Mouse (Mus musculus) left cerebral cortex, adult 6 months (tissue): ENCODE data around the gene Tpbgl. TPM values are rescaled to one million over a fixed set of nuclear protein-coding genes. Genes with fewer than 3 reads are reported as not detected.

Source experiments
- long read RNA-seq, 2 experiments: library from polyadenylated mRNA; unstranded; transcript quantifications; one replicate each; pipeline ENCODE4 v2.0.0; 2019 to 2020
- polyA plus RNA-seq: library from polyadenylated mRNA; unstranded; fragments of <200 nt; fragmentation: Nextera tagmentation; gene quantifications from 2 replicates; pipeline ENCODE4 v1.2.3, GENCODE M21; 2021

Gene Tpbgl
- polyA plus RNA-seq: 1.2 and 3.1 TPM in 2 replicates
- long read RNA-seq, experiment 1, transcript Tpbgl-201 (1 exons, 3,022 nt): major isoform, 5 of 5 reads
- long read RNA-seq, experiment 1, partial matches to known transcripts: 0 of 5 reads
- long read RNA-seq, experiment 1, other reads (novel, unspliced or antisense): 0 of 5 reads
- long read RNA-seq, experiment 2, partial matches to known transcripts: 0 of 1 reads
- long read RNA-seq, experiment 2, other reads (novel, unspliced or antisense): 0 of 1 reads

DNA sequence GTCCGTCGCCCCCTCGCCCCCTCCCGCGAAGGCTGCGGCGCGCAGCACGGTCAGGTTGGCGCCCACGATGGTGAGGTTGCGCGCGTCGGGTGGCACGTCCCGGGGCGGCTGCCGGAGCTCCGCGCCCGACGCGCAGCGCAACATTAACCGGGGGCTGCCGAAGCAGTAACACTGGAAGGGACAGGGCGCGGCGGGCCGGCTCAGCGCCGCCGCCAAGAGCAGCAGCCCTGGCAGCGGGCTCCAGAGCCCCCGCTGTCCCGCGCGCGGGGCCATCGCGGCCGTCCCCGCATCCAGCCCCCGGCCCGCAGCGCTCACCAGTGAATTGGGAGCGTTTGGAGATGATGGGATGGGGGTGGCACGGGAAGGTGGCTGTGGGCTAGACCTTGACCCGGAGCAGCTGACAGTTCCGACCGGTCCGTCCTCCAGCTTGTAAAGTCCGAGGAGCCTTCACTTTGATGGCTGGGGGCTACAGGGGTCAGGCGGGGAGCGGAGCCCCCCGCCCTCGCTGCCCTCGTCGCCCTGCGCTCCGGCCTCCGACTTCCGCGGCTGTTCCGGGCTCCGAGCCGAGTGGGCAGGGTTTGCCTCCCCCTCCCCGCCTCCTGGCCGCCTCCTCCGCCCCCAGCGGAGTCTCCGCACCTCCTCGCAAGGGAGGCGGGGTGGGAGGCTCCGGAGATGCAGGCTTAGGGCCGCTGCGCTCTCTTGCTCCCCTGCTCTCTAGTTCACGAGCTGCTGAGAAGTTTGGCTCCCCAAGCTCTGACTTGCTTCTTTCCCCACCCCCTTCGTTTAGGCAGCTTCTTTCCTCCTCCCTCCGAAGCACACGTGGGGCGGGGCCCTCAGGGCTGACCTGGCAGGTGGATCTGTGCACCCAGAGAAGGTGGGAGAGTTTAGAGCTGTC lies at the start of gene Tpbgl:
Gene Tpbgl (minus strand): TSS at position 728 of the 895 bp plus-strand sequence.

Other genes starting within 250 kb of the Tpbgl start
- gene Gdpd5, start 245.7 kb downstream of the Tpbgl start, polyA plus RNA-seq: 12.7 and 13.6 TPM in 2 replicates
- gene Klhl35, start 161.1 kb downstream of the Tpbgl start, polyA plus RNA-seq: 0.51 and 2.3 TPM in 2 replicates
- 753 and 1,017 TPM in 2 replicates for gene Rps3, start 143.4 kb downstream of the Tpbgl start, polyA plus RNA-seq
- 16.9 and 17.7 TPM in 2 replicates for gene Arrb1, start 91.6 kb downstream of the Tpbgl start, polyA plus RNA-seq
- gene Slco2b1, start 84.2 kb upstream of the Tpbgl start, polyA plus RNA-seq: 3.5 and 4.2 TPM in 2 replicates
- not detected in 2 replicates for gene Olfr520, start 103.2 kb upstream of the Tpbgl start, polyA plus RNA-seq
- not detected in 2 replicates for gene Olfr521, start 136.4 kb upstream of the Tpbgl start, polyA plus RNA-seq
- 1.2 and 1.8 TPM in 2 replicates for gene Neu3, start 201.3 kb upstream of the Tpbgl start, polyA plus RNA-seq
- 0.79 and 0.89 TPM in 2 replicates for gene Xrra1, start 232.0 kb upstream of the Tpbgl start, polyA plus RNA-seq
- gene Spcs2, start 236.4 kb upstream of the Tpbgl start, polyA plus RNA-seq: 182 and 224 TPM in 2 replicates